Mouse (Mus musculus) gastrocnemius, adult 8-10 months (tissue): ENCODE data around the gene Gm21962. TPM values are rescaled to one million over a fixed set of nuclear protein-coding genes. Genes with fewer than 3 reads are reported as not detected.

Source experiments
- DNase-seq, 2 experiments: peaks; one replicate each; pipeline ENCODE4 v3.0.0; 2022; ENCODE audit warnings: low spot score in 2 of 2
- microRNA-seq: library from miRNA; unstranded; fragments of <30 nt; microRNA quantifications from one replicate; pipeline ENCODE4 v1.2.0, GENCODE M21; 2022
- total RNA-seq, 4 experiments: library from RNA; stranded (reverse); gene quantifications; 2 replicates each; pipeline ENCODE4 v1.2.4; 2022

The Gm21962 gene
- total RNA-seq, 4 experiments from 2014 or later: not detected

GRCm38 (mm10) chr3:137716573-137717157 lies 45.3 kb downstream of the Gm21962 start:
- no peak for DNase-seq

Small RNA genes lying within 50 kb of the gene (microRNA-seq; reads per million reads assigned to microRNA genes)
- gene Gm22468: not detected

Other genes starting within 250 kb of the Gm21962 start
- 100 to 1,000 TPM; 186 to 452 (median 250) TPM for gene Ddit4l, start 49.9 kb upstream of the Gm21962 start, total RNA-seq
- 10 to 100 TPM; 70.3 to 85.0 (median 79.7) TPM for gene H2afz, start 193.0 kb downstream of the Gm21962 start, total RNA-seq
- gene Dnajb14, start 196.2 kb downstream of the Gm21962 start, total RNA-seq: 1 to 10 TPM; 5.1 to 9.1 (median 7.7) TPM
- gene Lamtor3, start 247.0 kb downstream of the Gm21962 start, total RNA-seq: 10 to 100 TPM; 46.7 to 51.7 (median 50.5) TPM